In the genomic region with DNA sequence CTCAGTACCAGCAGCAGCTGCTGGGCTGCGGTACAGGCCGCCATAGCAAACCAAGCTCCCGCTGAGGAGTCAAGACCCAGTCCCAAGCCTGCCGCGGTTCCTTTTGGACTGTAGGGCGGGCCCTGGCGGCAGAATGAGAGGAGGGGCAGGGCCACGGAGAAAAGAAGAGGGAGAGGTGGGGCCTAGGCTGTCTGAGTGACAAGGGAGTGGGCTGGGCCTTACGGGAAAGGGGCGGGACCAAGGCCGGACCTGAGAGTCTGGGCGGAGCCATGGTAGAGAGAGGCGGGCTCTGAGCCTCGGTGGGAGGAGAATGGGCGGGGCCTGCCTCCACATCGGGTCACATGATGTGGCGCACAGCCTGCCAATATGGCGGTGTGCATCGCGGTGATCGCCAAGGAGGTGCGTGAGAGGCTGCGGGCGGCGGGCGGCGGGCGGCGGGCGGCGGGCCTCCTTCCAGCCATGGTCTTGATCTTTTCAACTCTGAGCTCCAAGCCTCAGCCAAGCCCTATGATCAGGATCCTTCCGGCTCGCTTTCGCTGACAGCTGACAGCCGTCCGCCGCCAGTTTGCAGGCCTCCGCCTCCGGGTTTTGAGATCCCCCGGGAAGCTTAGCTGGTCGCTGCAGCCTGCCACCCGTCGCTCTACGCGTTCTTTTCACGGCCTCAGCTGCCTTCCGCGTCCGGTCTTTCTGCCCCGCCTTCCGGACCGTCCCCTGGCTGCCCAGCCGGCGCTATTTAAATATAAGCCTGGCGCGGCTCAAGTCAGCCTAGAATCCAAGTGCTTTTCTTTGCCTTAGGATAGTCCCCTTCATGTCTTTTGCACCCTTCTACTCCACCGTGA, we compare ENCODE assay signal across 8 mouse cellular contexts. TPM values are rescaled to one million over a fixed set of nuclear protein-coding genes. Genes with fewer than 3 reads are reported as not detected.
A peak's percentile ranks its signal among the peaks of the same experiment; 100 is the strongest.
DNase-seq lines count a peak whose midpoint lies in the region; ATAC-seq lines count a peak whose summit lies in the region.

A gene (minus strand): TSS at position 169 of the 839 bp plus-strand sequence.
A gene (plus strand): TSS at position 346 of the 839 bp plus-strand sequence.

- under 1% methylated on average over 49 of the region's 57 CpGs for WGBS in heart, embryonic 14.5 days
- WGBS in liver, embryonic 13.5 days (ENCODE audit: insufficient replicate concordance): under 1% methylated on average over 57 of the region's 57 CpGs
- WGBS in stomach, embryonic 16.5 days: under 1% methylated on average over 57 of the region's 57 CpGs

- peak; percentile 98 for DNase-seq in c-Kit-negative CD71-positive TER-119-positive erythroid progenitor cells, embryonic 14.5 days (ENCODE audit: low read depth, low spot score)
- DNase-seq in fibroblast of lung, adult 2 months (ENCODE audit: low read depth): peak; percentile 93
- peak; percentile 97 for DNase-seq in kidney, postnatal 14 days
- DNase-seq in liver, embryonic 13.5 days: peak; percentile 98
- DNase-seq in neural tube, embryonic 10.5 days (ENCODE audit: extremely low spot score, low spot score): peak; percentile 96

- peaks cover 18% of the 10 kb centered on the region for H3K36me3 ChIP-seq in heart, embryonic 14.5 days (ENCODE audit: control insufficient read depth, insufficient read depth, low read length)
- H3K36me3 ChIP-seq in liver, embryonic 13.5 days: peaks cover 8% of the 10 kb centered on the region; the same call in 1 of the 2 replicates
- H3K36me3 ChIP-seq in stomach, embryonic 16.5 days (ENCODE audit: control insufficient read depth, insufficient read depth, low read length): no peaks in the 10 kb centered on the region

- H3K9ac ChIP-seq in heart, embryonic 14.5 days (ENCODE audit: low read length): peak within 1 kb of the TSS; percentile 84
- peak within 1 kb of the TSS; percentile 84 for H3K9ac ChIP-seq in liver, embryonic 13.5 days
- H3K9ac ChIP-seq in stomach, embryonic 16.5 days (ENCODE audit: low read length): peak within 1 kb of the TSS; percentile 83

- no peaks in the 10 kb centered on the region for H3K27me3 ChIP-seq in heart, embryonic 14.5 days (ENCODE audit: control insufficient read depth, insufficient read depth, low read length)
- peaks cover 8% of the 10 kb centered on the region; the same call in 1 of the 2 replicates for H3K27me3 ChIP-seq in liver, embryonic 13.5 days
- H3K27me3 ChIP-seq in stomach, embryonic 16.5 days (ENCODE audit: control insufficient read depth, insufficient read depth, low read length): no peaks in the 10 kb centered on the region

- peak within 1 kb of the TSS; percentile 81 to 83 for H3K4me3 ChIP-seq in heart, embryonic 14.5 days (ENCODE audit: control insufficient read depth in 1 of 2, insufficient read depth in 1 of 2, low read depth in 1 of 2, low read length in 2 of 2)
- H3K4me3 ChIP-seq in liver, embryonic 13.5 days (replicated peaks): peak within 1 kb of the TSS; percentile 77
- H3K4me3 ChIP-seq in stomach, embryonic 16.5 days (replicated peaks; ENCODE audit: low read length): peak within 1 kb of the TSS; percentile 81

- no peaks in the 10 kb centered on the region for H3K9me3 ChIP-seq in heart, embryonic 14.5 days (ENCODE audit: control insufficient read depth, low read length)
- H3K9me3 ChIP-seq in liver, embryonic 13.5 days (replicated peaks): no peaks in the 10 kb centered on the region
- no peaks in the 10 kb centered on the region for H3K9me3 ChIP-seq in stomach, embryonic 16.5 days (replicated peaks; ENCODE audit: control insufficient read depth, low read length)

- H3K4me2 ChIP-seq in heart, embryonic 14.5 days (ENCODE audit: low read length): peak within 1 kb of the TSS; percentile 89
- H3K4me2 ChIP-seq in liver, embryonic 13.5 days: peak within 1 kb of the TSS; percentile 99
- peak within 1 kb of the TSS; percentile 85 for H3K4me2 ChIP-seq in stomach, embryonic 16.5 days (ENCODE audit: low read depth, low read length)

- peak; percentile 100 for ATAC-seq in CD4-positive, CD25-positive, alpha-beta regulatory T cell, adult 4 months
- ATAC-seq in heart, embryonic 14.5 days (ENCODE audit: insufficient number of reproducible peaks, insufficient read depth, low FRiP score, low read depth): peak; percentile 98
- peak; percentile 95 for ATAC-seq in liver, embryonic 13.5 days (ENCODE audit: low read depth)
- peak; percentile 98 for ATAC-seq in stomach, embryonic 16.5 days (ENCODE audit: insufficient read depth, low FRiP score)

- peaks cover 7 to 16% of the 10 kb centered on the region in 2 experiments for H3K4me1 ChIP-seq in heart, embryonic 14.5 days (ENCODE audit: control insufficient read depth in 2 of 2, insufficient read depth in 2 of 2, low read length in 2 of 2)
- peaks cover 24% of the 10 kb centered on the region for H3K4me1 ChIP-seq in liver, embryonic 13.5 days (replicated peaks)
- peaks cover 20% of the 10 kb centered on the region; the same call in 1 of the 2 replicates for H3K4me1 ChIP-seq in stomach, embryonic 16.5 days (ENCODE audit: control insufficient read depth, insufficient read depth, low read length)

- peak within 1 kb of the TSS; percentile 77 to 88 for H3K27ac ChIP-seq in heart, embryonic 14.5 days (replicated peaks in 1 of 2; ENCODE audit: control insufficient read depth in 1 of 2, insufficient read depth in 1 of 2, low read depth in 2 of 2, low read length in 2 of 2)
- peak within 1 kb of the TSS; percentile 83 for H3K27ac ChIP-seq in liver, embryonic 13.5 days
- H3K27ac ChIP-seq in stomach, embryonic 16.5 days (ENCODE audit: low read length): peak within 1 kb of the TSS; percentile 89

RNA-seq across cellular contexts. Expression of the first gene that starts in this region (rescaled TPM):
- polyA plus RNA-seq in CD4-positive, CD25-positive, alpha-beta regulatory T cell, adult 4 months (2017; shearing (Covaris generic)): 10 to 100 TPM in 1 of 2 experiments, 1 to 10 TPM in 1; 8.7 to 12.7 TPM
- polyA plus RNA-seq in heart, embryonic 14.5 days (2014; fragmentation: Nextera tagmentation; extraction: Ambion mirVana): 10.3 and 11.2 TPM in 2 replicates
- polyA plus RNA-seq in liver, embryonic 13.5 days (2015; fragmentation: Nextera tagmentation; extraction: Ambion mirVana): 4.0 and 4.4 TPM in 2 replicates
- 14.7 and 14.8 TPM in 2 replicates for polyA plus RNA-seq in stomach, embryonic 16.5 days (2015; fragmentation: Nextera tagmentation; extraction: Ambion mirVana)

RNA-seq across cellular contexts. Expression of the second gene that starts in this region (rescaled TPM):
- polyA plus RNA-seq in CD4-positive, CD25-positive, alpha-beta regulatory T cell, adult 4 months (2017; shearing (Covaris generic)): 10 to 100 TPM; 45.0 to 70.1 TPM
- 78.2 and 84.8 TPM in 2 replicates for polyA plus RNA-seq in heart, embryonic 14.5 days (2014; fragmentation: Nextera tagmentation; extraction: Ambion mirVana)
- 23.2 and 26.7 TPM in 2 replicates for polyA plus RNA-seq in liver, embryonic 13.5 days (2015; fragmentation: Nextera tagmentation; extraction: Ambion mirVana)
- 41.4 and 50.6 TPM in 2 replicates for polyA plus RNA-seq in stomach, embryonic 16.5 days (2015; fragmentation: Nextera tagmentation; extraction: Ambion mirVana)

Comparison
In these comparisons a context has a peak if more than half of its experiments do, and no peak if none do; other contexts are left out.
1. Peak in every context shown above with its lines: DNase-seq, ATAC-seq, H3K4me3 ChIP-seq and H3K27ac ChIP-seq.